ENCODE assay signal across 27 mouse cellular contexts in genomic region chr2:154670106-154670505, GRCm38 (mm10). TPM values are rescaled to one million over a fixed set of nuclear protein-coding genes. Genes with fewer than 3 reads are reported as not detected.
A peak's percentile ranks its signal among the peaks of the same experiment; 100 is the strongest.
DNase-seq lines count a peak whose midpoint lies in the region; ATAC-seq and TF ChIP-seq lines count a peak whose summit lies in the region.
"Had no signal": no experiment of that assay in that cellular context is flagged by ENCODE, and none has a peak within 500 bp of the region (broad histone marks: within the 10 kb centered on the region; RNA-seq: fewer than 3 reads in every experiment).

No protein-coding gene starts in this region.

- no peak overlapping the region for H3K4me3 ChIP-seq in hindbrain, postnatal 0 days (ENCODE audit: low read length)
- H3K4me3 ChIP-seq in hindbrain, embryonic 11.5 days (ENCODE audit: low read depth, low read length): no peak overlapping the region
- H3K4me3 ChIP-seq: embryonic facial prominence, embryonic 12.5 days; erythroblast, embryonic 14.5 days; forebrain, embryonic 15.5 days; limb, embryonic 15.5 days; liver, embryonic 15.5 days; midbrain, embryonic 12.5 days; stomach, embryonic 15.5 days had no signal

- no peaks in the 10 kb centered on the region for H3K36me3 ChIP-seq in hindbrain, postnatal 0 days (ENCODE audit: insufficient read depth, low read length)
- no peaks in the 10 kb centered on the region for H3K36me3 ChIP-seq in hindbrain, embryonic 11.5 days (ENCODE audit: control insufficient read depth, insufficient read depth, low read length)
- H3K36me3 ChIP-seq: forebrain, embryonic 15.5 days; stomach, embryonic 15.5 days had no signal

- no peak for TF ChIP-seq CTCF in hindbrain, postnatal 0 days (IDR thresholded peaks at IDR 0.05; ENCODE audit: low read depth)

- no peak for ATAC-seq in hindbrain, postnatal 0 days
- no peak for ATAC-seq in hindbrain, embryonic 11.5 days (ENCODE audit: low FRiP score)
- ATAC-seq: forebrain, embryonic 15.5 days had no signal

- peak overlapping the region; percentile 51; the same call in 1 of the 2 replicates for H3K27ac ChIP-seq in hindbrain, postnatal 0 days
- H3K27ac ChIP-seq in hindbrain, embryonic 11.5 days (ENCODE audit: low read depth, low read length): no peak overlapping the region
- H3K27ac ChIP-seq: embryonic facial prominence, embryonic 12.5 days; forebrain, embryonic 15.5 days; limb, embryonic 15.5 days; liver, embryonic 15.5 days; midbrain, embryonic 12.5 days; stomach, embryonic 15.5 days had no signal

- peaks cover 3% of the 10 kb centered on the region for H3K4me1 ChIP-seq in hindbrain, postnatal 0 days (ENCODE audit: insufficient read depth, low read length)
- H3K4me1 ChIP-seq in hindbrain, embryonic 11.5 days (replicated peaks; ENCODE audit: control insufficient read depth, insufficient read depth, low read length): no peaks in the 10 kb centered on the region
- H3K4me1 ChIP-seq: stomach, embryonic 15.5 days had no signal

- 59% methylated on average over 4 of the region's 4 CpGs for WGBS in hindbrain, postnatal 0 days
- 81% methylated on average over 4 of the region's 4 CpGs for WGBS in hindbrain, embryonic 11.5 days

- H3K9me3 ChIP-seq in hindbrain, postnatal 0 days (ENCODE audit: low read length): no peaks in the 10 kb centered on the region
- H3K9me3 ChIP-seq in hindbrain, embryonic 11.5 days (ENCODE audit: control insufficient read depth, low read length): no peaks in the 10 kb centered on the region
- H3K9me3 ChIP-seq: embryonic facial prominence, embryonic 12.5 days; forebrain, embryonic 15.5 days; limb, embryonic 15.5 days; liver, embryonic 15.5 days; midbrain, embryonic 12.5 days; stomach, embryonic 15.5 days had no signal

- no peak overlapping the region for H3K9ac ChIP-seq in hindbrain, postnatal 0 days (replicated peaks; ENCODE audit: low read length)
- no peak overlapping the region for H3K9ac ChIP-seq in hindbrain, embryonic 11.5 days (ENCODE audit: low read depth, low read length)
- H3K9ac ChIP-seq: embryonic facial prominence, embryonic 12.5 days; forebrain, embryonic 15.5 days; limb, embryonic 15.5 days; liver, embryonic 15.5 days; midbrain, embryonic 12.5 days; stomach, embryonic 15.5 days had no signal

- H3K4me2 ChIP-seq in hindbrain, postnatal 0 days (ENCODE audit: low read depth, low read length): no peak overlapping the region
- H3K4me2 ChIP-seq in hindbrain, embryonic 11.5 days (replicated peaks; ENCODE audit: low read depth, low read length): no peak overlapping the region
- H3K4me2 ChIP-seq: embryonic facial prominence, embryonic 12.5 days; forebrain, embryonic 15.5 days; limb, embryonic 15.5 days; liver, embryonic 15.5 days; midbrain, embryonic 12.5 days; stomach, embryonic 15.5 days had no signal

- H3K27me3 ChIP-seq in hindbrain, postnatal 0 days (ENCODE audit: insufficient read depth, low read length): no peaks in the 10 kb centered on the region
- H3K27me3 ChIP-seq in hindbrain, embryonic 11.5 days (ENCODE audit: control insufficient read depth, insufficient read depth, low read length): no peaks in the 10 kb centered on the region
- H3K27me3 ChIP-seq: embryonic facial prominence, embryonic 12.5 days; forebrain, embryonic 15.5 days; limb, embryonic 15.5 days; liver, embryonic 15.5 days; midbrain, embryonic 12.5 days; stomach, embryonic 15.5 days had no signal

- peak; percentile 27 for DNase-seq in cerebellum, adult 9-11 months
- no peak for DNase-seq in cerebellum, postnatal 25 days
- no peak for DNase-seq in hindbrain, postnatal 0 days (ENCODE audit: low spot score)
- no peak for DNase-seq in hindbrain, embryonic 11.5 days (ENCODE audit: low spot score)
- DNase-seq in layer of hippocampus, adult 18-20 months (ENCODE audit: low spot score in 2 of 2): peak; percentile 67 to 87
- peak; percentile 66 to 78 for DNase-seq in layer of hippocampus, postnatal 36 days
- no peak for DNase-seq in spleen, postnatal 14 days (ENCODE audit: low spot score in 2 of 2)
- no peak for DNase-seq in thymus, postnatal 10 days (ENCODE audit: low spot score in 2 of 2)
- DNase-seq: adrenal gland, adult 2 months; cerebellum, adult 8-10 months; gastrocnemius, postnatal 10 days; heart, adult 18-20 months; kidney, adult 8-10 months; kidney, postnatal 25 days; right cerebral cortex, postnatal 25 days had no signal

RNA-seq across cellular contexts. Expression of gene Chmp4b, which starts 18.6 kb away (rescaled TPM):
- total RNA-seq in hindbrain, postnatal 0 days (2014; rRNA removed): 113 and 151 TPM in 2 replicates
- 35.9 and 36.5 TPM in 2 replicates for polyA plus RNA-seq in hindbrain, postnatal 0 days (2015; fragmentation: Nextera tagmentation; extraction: Ambion mirVana)
- 15.2 and 15.7 TPM in 2 replicates for polyA plus RNA-seq in hindbrain, embryonic 11.5 days (2014; fragmentation: Nextera tagmentation; extraction: Ambion mirVana)
- total RNA-seq in layer of hippocampus, adult 18-20 months (2021): 100 to 1,000 TPM; 222 to 223 TPM
- 100 to 1,000 TPM; 212 to 220 TPM for total RNA-seq in layer of hippocampus, postnatal 36 days (2021)

RNA-seq across cellular contexts. Expression of gene 4930519P11Rik, which starts 56.9 kb away (rescaled TPM):
- not detected in 2 replicates for total RNA-seq in hindbrain, postnatal 0 days (2014; rRNA removed)
- 0.54 TPM in 1 of 2 replicates, not detected in the other for polyA plus RNA-seq in hindbrain, postnatal 0 days (2015; fragmentation: Nextera tagmentation; extraction: Ambion mirVana)
- polyA plus RNA-seq in hindbrain, embryonic 11.5 days (2014; fragmentation: Nextera tagmentation; extraction: Ambion mirVana): 0.56 and 1.0 TPM in 2 replicates
- total RNA-seq in layer of hippocampus, adult 18-20 months (2021): not detected
- total RNA-seq in layer of hippocampus, postnatal 36 days (2021): not detected
- total RNA-seq: gastrocnemius, postnatal 10 days; hematopoietic stem cell, adult 5-6 weeks; left cerebral cortex, adult 8-10 months had no signal
- polyA plus RNA-seq: cortical plate, adult 2 months; heart, embryonic 16.5 days; liver, embryonic 15.5 days; lung, embryonic 16.5 days had no signal

RNA-seq across cellular contexts. Expression of gene Zfp341, which starts 57.0 kb away (rescaled TPM):
- 7.0 and 8.5 TPM in 2 replicates for total RNA-seq in hindbrain, postnatal 0 days (2014; rRNA removed)
- polyA plus RNA-seq in hindbrain, postnatal 0 days (2015; fragmentation: Nextera tagmentation; extraction: Ambion mirVana): 1.5 and 1.6 TPM in 2 replicates
- 1.0 and 1.5 TPM in 2 replicates for polyA plus RNA-seq in hindbrain, embryonic 11.5 days (2014; fragmentation: Nextera tagmentation; extraction: Ambion mirVana)
- total RNA-seq in layer of hippocampus, adult 18-20 months (2021): 10 to 100 TPM in 1 of 2 experiments, 1 to 10 TPM in 1; 9.4 to 10.6 TPM
- total RNA-seq in layer of hippocampus, postnatal 36 days (2021): 10 to 100 TPM in 1 of 2 experiments, 1 to 10 TPM in 1; 9.2 to 10.1 TPM

Comparison
In these comparisons a context has a peak if more than half of its experiments do, and no peak if none do; other contexts are left out.
1. DNase-seq: peak in cerebellum, adult 9-11 months (single experiment), layer of hippocampus, adult 18-20 months (2 of 2) and layer of hippocampus, postnatal 36 days (2 of 2); none in cerebellum, postnatal 25 days (0 of 2), hindbrain, postnatal 0 days (single experiment), hindbrain, embryonic 11.5 days (single experiment), spleen, postnatal 14 days (0 of 2) and thymus, postnatal 10 days (0 of 2).